Mouse (Mus musculus) cortical plate, adult 2 months (tissue): ENCODE data around the gene Lin7b. TPM values are rescaled to one million over a fixed set of nuclear protein-coding genes. Genes with fewer than 3 reads are reported as not detected.
"Not testable (repeated sequence)": the region's sequence is repeated elsewhere in the genome, so short reads cannot be mapped to it uniquely, and the experiment has no call there.

Experiments
- H3K27ac ChIP-seq: fragments of 200-500 bp; 2 replicates; pipeline ENCODE4 v1.5.1; 2012; ENCODE audit warnings: low read length, control low read depth, inconsistent platforms; ENCODE audit not compliant: insufficient read depth
- H3K4me1 ChIP-seq: fragments of 200-500 bp; 2 replicates; pipeline ENCODE4 v1.6.1; 2011; ENCODE audit warnings: low read length; ENCODE audit not compliant: control insufficient read depth, insufficient read depth
- H3K4me3 ChIP-seq: fragments of 200-500 bp; 2 replicates; pipeline ENCODE4 v1.5.1; 2011; ENCODE audit warnings: mild to moderate bottlenecking, low read length, control low read depth; ENCODE audit not compliant: insufficient read depth
- CTCF ChIP-seq: fragments of 200-500 bp; IDR thresholded peaks from 2 replicates; pipeline ENCODE4 v1.5.1; 2011; ENCODE audit warnings: mild to moderate bottlenecking, control low read depth, low read length; ENCODE audit not compliant: insufficient read depth; ENCODE audit errors: extremely low read depth
- POLR2A ChIP-seq: fragments of 200-500 bp; IDR thresholded peaks from 2 replicates; pipeline ENCODE4 v1.6.1; 2011; ENCODE audit warnings: mild to moderate bottlenecking, low read length, control low read depth; ENCODE audit not compliant: insufficient read depth; ENCODE audit errors: extremely low read depth
- polyA plus RNA-seq: library from polyadenylated mRNA; depleted of rRNA; stranded (reverse); fragments of >200 nt; gene quantifications from 2 replicates; pipeline ENCODE4 v1.2.3, GENCODE M21; 2012

Lin7b gene
- polyA plus RNA-seq, 1 experiment = 336 TPM

DNA sequence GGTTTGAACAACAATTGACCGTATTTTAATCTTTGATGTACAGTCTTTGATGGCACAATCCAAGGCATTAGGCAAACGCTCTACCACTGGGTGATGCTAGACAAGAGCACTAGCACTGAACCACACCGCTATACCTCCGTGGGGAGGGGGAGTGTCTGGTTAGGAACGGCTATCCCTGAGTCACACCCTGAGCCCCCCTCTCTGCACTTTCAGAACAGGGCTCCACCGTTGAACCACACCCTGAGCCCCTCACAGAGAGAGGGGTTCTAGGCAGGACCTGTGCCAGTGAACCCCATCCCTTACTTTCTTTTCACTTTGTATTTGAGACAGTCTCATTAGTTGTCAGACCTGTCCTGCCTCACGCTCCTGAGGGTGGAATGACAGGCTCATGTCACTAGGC is 38.0 kb upstream of the Lin7b start:
- Histone ChIP-seq H3K4me1 (no peaks in the 10 kb centered on the region), H3K27ac (no peak overlapping the region), H3K4me3 (no peak overlapping the region)
- no peak for TF ChIP-seq POLR2A
- TF ChIP-seq CTCF = no peak

DNA sequence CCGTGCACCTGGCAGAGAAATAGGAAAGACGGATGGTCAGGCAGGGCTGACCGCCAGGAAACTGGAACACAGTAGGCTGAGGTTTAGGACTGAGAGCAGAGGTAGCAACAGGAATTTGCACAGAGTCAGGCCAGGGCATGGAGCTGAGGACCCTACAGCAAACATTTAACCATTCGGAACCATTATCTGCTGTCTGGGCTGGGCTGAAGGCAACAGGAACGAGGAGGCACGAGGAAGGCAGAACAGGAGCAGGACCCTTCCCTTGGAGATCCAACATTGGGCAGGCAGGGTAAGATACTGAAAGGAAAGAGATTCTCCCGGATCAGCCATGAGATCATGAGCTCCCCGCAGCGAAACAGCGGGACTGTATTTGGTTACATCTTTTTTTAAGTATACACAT is 37.5 kb upstream of the Lin7b start:
- Histone ChIP-seq H3K27ac (no peak overlapping the region), H3K4me3 (no peak overlapping the region), H3K4me1 (no peaks in the 10 kb centered on the region)
- TF ChIP-seq POLR2A (no peak), CTCF (no peak)

DNA sequence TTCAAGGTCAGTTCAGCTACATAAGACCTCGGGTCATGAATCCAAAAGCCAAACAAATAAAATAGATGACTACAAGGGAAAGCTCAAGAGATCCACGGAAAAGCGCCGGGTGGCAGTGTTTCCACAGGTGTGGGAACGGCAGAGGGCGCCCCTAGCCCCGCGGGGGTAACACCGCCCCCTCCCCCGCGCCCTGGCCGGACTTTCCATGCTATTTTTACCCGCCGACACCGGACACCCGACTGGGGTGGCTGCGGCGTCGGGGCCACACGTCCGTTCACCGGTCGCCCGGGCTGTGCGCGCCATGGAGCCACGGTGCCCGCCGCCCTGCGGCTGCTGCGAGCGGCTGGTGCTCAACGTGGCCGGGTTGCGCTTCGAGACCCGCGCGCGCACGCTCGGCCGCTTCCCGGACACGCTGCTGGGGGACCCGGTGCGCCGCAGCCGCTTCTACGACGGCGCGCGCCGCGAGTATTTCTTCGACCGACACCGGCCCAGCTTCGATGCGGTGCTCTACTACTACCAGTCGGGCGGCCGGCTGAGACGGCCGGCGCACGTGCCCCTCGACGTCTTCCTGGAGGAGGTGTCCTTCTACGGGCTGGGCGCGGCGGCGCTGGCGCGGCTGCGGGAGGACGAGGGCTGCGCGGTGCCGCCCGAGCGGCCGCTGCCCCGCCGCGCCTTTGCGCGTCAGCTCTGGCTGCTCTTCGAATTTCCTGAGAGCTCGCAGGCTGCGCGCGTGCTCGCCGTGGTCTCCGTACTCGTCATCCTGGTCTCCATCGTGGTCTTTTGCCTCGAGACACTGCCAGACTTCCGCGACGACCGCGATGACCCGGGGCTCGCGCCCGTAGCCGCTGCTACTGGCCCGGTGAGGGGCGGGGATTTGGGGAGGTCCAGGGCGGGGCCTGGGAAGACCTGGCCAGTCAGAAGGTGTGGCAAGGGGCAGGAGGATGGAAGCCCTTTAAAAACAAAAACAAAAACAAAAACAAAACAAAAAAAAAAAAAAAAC is 36.1 kb upstream of the Lin7b start:
- H3K4me3 ChIP-seq = no peak overlapping the region
- no peak overlapping the region for H3K27ac ChIP-seq
- TF ChIP-seq CTCF (no peak), POLR2A (no peak)
- no peaks in the 10 kb centered on the region for H3K4me1 ChIP-seq

DNA sequence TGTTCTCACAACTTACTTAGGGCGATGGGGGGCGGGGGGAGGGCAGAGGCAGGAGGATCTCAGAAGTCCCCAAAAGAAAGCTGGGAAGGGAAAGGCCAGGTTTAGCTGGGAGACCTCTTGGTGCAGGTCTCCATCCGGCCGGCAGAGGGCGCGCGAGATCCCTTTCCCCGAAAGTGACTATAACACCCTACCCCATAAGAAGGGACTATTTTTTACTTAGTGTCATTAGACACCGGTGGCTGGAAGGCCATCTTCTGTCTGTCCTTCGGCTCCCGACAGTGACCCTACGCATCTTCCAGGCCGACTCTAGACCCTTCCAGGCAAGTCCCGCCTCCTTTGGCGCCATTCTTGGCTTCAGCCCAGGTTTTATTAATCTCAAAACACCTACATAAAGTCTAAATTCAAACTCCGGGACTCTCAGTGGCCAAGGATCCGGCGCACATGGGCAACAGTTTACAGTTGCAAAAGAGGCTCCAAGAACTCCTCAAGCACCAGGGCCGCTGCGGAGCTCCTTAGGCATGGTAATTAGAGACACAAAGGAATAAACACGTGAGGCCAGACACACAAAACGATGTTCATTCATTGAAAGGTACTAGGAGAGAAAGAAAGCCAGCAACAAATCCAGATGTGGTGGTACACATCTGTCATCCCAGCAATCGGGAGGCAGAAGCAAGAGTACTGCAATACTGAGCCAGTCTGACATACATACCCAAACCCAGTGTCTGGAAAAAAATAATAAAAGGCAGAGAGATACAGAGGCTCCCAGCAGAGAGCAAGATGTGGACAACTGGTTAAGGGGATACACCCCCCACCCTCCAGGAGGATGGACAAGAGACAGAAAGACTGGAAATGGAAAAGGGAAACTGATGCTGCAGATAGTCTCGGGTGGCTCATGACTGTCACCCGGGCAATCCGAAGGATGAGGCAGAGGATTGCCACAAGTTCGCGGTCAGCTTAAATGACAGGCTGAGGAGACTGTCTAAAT is 35.0 kb upstream of the Lin7b start, which contains the start of gene Kcna7:
Gene Kcna7 (plus strand): TSS at position 563 of the 985 bp plus-strand sequence.
- Histone ChIP-seq H3K4me1 (no peaks in the 10 kb centered on the region), H3K4me3 (no peak within 1 kb of the TSS), H3K27ac (no peak within 1 kb of the TSS)
- TF ChIP-seq POLR2A (no peak), CTCF (peak; percentile 71)

DNA sequence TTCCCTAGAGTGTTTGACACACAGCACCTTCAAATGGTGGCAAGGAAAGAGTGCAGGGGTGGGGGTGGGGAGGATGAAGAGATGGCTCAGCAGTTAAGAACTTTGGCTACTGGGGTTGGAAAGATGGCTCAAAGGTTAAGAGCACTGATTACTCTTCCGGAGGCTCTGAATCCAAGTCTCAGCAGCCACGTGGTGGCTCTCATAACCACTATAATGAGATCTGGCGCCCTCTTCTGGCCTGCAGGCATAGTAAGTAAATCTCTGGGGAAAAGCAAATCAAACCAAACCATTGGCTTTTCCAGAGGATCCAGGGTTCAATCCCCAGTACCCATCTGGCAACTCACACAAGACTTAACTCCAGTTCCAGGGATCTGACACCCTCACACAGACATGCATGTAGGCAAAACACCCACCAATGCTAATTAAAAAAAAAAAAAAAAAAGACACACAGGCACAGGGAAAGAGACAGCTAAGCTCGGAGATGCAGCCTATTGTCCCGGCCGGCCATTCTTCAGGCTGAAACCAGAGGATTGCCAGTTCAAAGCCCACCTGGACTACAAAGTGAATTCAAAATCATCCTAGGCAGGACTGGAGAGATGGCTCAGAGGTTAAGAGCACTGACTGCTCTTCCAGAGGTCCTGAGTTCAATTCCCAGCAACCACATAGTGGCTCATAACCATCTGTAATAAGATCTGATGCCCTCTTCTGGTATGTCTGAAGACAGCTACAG is 33.3 kb upstream of the Lin7b start:
- no peak overlapping the region for H3K27ac ChIP-seq
- no peaks in the 10 kb centered on the region for H3K4me1 ChIP-seq
- TF ChIP-seq CTCF (peak; percentile 43), POLR2A (no peak)
- no peak overlapping the region for H3K4me3 ChIP-seq

DNA sequence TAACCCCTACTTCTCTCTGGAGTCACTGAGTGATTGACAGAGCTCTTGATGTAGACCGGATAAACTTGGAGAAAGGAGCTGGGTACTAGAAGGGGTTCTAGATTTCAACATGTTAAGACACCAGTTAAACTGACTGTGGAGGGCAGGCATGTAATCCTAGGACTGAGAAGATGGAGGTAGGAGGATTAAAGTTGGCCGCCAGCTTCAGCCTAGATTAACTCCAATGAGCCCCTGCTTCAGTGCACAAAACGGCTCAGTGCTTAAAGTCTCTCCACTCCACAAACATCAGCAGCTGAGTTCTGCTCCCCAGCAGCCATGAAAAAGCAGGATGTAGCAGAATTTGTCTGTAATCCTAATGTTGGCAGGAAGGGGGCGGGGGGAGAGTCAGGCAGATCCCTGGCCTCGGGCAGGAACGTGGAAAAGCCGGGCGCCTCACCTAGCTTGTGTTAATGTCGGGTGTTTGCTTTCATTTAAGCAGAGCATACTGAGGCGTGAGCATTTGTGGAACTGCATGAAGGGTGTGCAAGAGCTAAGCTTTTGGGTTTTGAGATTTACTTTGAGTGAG is 31.2 kb upstream of the Lin7b start:
- Histone ChIP-seq H3K4me1 (no peaks in the 10 kb centered on the region), H3K27ac (no peak overlapping the region), H3K4me3 (no peak overlapping the region)
- TF ChIP-seq CTCF (no peak), POLR2A (no peak)

DNA sequence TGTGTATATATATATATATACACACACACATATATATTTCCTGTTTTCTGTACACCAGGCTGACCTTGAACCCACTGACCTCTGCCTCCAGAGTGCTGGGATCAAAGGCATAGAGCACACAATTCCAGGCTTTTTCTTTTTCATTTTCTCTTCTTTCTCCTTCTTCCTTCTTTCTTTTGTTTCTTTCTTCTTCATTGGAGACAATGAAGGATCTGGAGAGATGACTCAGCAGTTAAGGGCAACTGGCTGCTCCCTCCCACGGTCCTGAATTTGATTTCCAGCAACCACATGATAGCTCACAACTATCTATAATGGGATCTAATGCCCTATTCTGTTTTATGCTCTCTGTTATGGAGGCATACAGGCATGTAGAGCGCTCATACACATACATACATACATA is 26.4 kb upstream of the Lin7b start:
- no peak overlapping the region for H3K27ac ChIP-seq
- no peak for TF ChIP-seq POLR2A
- no peak for TF ChIP-seq CTCF

DNA sequence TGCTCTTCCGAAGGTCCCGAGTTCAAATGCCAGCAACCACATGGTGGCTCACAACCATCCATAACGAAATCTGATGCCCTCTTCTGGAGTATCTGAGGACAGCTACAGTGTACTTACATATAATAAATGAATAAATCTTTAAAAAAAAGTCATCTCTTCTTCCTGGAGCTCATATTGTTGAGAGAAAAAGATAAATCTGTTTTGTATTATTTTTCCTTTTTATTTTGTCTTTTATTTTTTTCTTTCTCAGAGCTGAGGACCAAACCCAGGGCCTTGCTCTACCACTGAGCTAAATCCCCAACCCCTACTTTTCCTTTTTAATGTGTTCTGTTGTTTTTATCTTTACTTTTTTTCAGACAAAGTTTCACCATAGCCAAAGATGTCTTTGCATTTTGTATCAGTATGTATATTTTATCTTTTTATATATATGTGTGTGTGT is 26.0 kb upstream of the Lin7b start:
- not testable (repeated sequence) for H3K4me1 ChIP-seq, H3K27ac ChIP-seq
- peak overlapping the region; percentile 52; the same call in 1 of the 2 replicates for H3K4me3 ChIP-seq

More for the DNA sequence above, 26.4 kb upstream of the Lin7b start:
- H3K4me1 ChIP-seq = peaks cover 6% of the 10 kb centered on the region
- no peak overlapping the region for H3K4me3 ChIP-seq
